Mouse (Mus musculus): ENCODE results near the gene Lrfn2. TPM values are rescaled to one million over a fixed set of nuclear protein-coding genes. Genes with fewer than 3 reads are reported as not detected.

Lrfn2 gene
- polyA plus RNA-seq, 1 experiment from 2014 or later = 8.2 TPM

DNA sequence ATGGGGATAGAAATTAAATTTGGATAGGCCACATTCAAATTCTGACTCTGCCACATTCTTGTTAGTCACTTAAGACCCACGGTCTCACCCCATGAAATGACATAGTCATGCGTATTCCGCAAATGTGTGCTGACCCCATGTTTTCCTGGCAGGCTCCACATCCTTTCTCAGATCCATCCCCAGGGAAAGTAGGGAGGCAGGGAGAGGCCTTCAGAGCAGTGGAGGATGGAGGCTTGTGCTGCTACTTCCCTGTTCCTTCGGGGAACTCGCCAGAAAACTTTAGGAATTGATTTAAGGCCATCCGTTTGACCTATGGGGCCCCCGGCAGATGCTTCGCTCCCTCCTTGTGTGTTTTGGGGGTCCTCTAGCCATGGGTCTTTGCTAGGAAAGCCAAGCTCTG is 3.0 kb downstream of the Lrfn2 start:
- no peak for ATAC-seq (ENCODE audit: low read depth)
- no peaks in the 10 kb centered on the region for H3K36me3 ChIP-seq
- H3K9ac ChIP-seq = 0 out of 2 replicates have a peak overlapping the region, but pooled peaks have one; percentile 75
- no peak overlapping the region for H3K27ac ChIP-seq (replicated peaks)
- peak overlapping the region; percentile 68 for H3K4me2 ChIP-seq
- 73% methylated on average over 8 of the region's 8 CpGs for WGBS
- peaks cover 43% of the 10 kb centered on the region for H3K4me1 ChIP-seq (replicated peaks)
- H3K4me3 ChIP-seq = peak overlapping the region; percentile 52; the same call in 1 of the 2 replicates
- H3K9me3 ChIP-seq = no peaks in the 10 kb centered on the region
- peaks cover 36% of the 10 kb centered on the region for H3K27me3 ChIP-seq

DNA sequence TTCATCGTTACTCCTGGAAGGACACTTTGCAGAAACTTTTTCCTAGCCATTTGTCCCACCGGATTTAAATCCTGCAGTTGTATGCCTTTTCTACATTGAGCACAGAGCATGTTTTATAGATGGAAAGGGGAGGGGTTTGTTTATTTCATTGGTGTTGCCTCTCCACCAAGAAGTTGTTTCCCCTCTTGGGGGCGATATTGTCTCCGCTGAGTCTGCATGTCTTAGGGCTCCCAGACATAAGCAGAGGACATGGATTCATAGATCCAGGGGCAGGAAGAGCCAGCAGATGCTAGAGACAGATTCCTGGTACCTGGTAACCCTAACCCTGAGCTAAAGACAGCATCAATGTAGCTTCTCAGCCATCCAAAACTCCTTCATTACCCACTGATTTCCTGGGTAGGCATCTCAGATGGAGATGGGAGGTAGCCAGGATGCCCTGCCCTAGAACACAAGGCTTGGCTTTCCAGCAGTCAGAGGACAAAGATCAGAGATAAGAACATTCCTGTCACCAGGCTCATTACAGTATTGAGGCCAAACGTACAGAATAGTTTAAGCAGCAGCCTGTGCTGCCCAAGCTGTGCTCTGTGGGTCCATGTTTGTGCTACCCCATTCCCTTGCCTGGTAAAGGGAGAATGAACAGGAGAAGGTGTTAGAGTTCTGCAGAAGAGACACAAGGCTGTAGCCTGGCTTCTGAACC is 4.4 kb downstream of the Lrfn2 start:
- no peaks in the 10 kb centered on the region for H3K36me3 ChIP-seq
- no peak overlapping the region for H3K9ac ChIP-seq
- no peak overlapping the region for H3K4me3 ChIP-seq
- peaks cover 26% of the 10 kb centered on the region for H3K27me3 ChIP-seq
- H3K4me1 ChIP-seq (replicated peaks) = peaks cover 34% of the 10 kb centered on the region
- 71% methylated on average over 5 of the region's 5 CpGs for WGBS
- ATAC-seq (ENCODE audit: low read depth) = no peak
- no peak overlapping the region for H3K27ac ChIP-seq (replicated peaks)
- H3K4me2 ChIP-seq = no peak overlapping the region
- no peaks in the 10 kb centered on the region for H3K9me3 ChIP-seq

DNA sequence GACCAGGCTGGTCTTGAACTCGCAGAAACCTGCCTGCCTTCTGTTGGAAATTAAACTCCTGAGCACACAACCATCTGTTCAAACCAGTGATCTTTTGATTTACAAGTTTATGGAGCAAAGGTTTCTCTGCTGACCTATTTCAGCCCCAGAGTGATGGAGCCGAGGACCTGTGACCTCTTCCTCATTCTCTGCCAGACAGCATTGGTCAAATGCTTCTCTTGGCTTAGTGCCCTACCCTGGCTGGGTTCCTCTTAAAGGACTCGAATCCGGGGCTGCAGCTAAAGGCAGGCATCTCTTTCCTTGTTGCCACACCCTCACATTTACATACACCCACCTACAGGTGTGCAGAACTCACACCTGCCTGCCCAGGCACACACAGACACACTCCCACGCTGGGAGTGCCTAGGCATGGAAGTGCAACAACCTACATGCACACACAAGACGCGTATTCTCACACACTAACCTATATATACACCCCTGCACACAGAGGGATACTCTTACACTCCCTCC is 6.6 kb downstream of the Lrfn2 start:
- no peak overlapping the region for H3K9ac ChIP-seq
- H3K4me2 ChIP-seq = no peak overlapping the region
- ATAC-seq (ENCODE audit: low read depth) = no peak
- H3K27ac ChIP-seq (replicated peaks) = no peak overlapping the region
- no peaks in the 10 kb centered on the region for H3K36me3 ChIP-seq
- 81% methylated on average over 7 of the region's 7 CpGs for WGBS
- H3K4me3 ChIP-seq = no peak overlapping the region
- peaks cover 13% of the 10 kb centered on the region for H3K27me3 ChIP-seq
- no peaks in the 10 kb centered on the region for H3K9me3 ChIP-seq
- H3K4me1 ChIP-seq (replicated peaks) = peaks cover 17% of the 10 kb centered on the region

DNA sequence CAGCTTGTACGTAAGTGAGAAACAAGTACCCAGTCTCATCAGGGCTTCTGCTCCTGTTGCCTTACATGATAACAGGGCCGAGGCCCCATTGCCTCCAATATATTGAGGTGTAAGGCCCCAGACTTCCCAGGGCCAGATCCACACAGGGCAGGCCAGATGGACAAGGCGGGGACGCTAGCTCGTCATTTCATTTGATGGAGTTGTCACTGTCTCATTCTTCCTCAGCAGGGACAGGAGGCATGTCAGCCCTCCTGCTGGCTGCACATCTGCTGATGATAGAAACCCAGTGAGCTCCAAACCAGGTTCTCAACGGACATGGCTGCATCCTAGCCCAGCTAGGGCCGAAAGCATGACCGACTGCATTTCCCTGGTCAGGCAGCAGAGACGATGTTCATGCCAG is 14.1 kb downstream of the Lrfn2 start:
- Histone ChIP-seq H3K27me3 (no peaks in the 10 kb centered on the region), H3K4me2 (no peak overlapping the region), H3K4me3 (no peak overlapping the region), H3K9me3 (no peaks in the 10 kb centered on the region), H3K36me3 (no peaks in the 10 kb centered on the region), H3K9ac (no peak overlapping the region), H3K27ac (replicated peaks) (no peak overlapping the region), H3K4me1 (replicated peaks) (peaks cover 11% of the 10 kb centered on the region; the same call in 1 of the 2 replicates)
- WGBS = 39% methylated on average over 9 of the region's 9 CpGs
- no peak for ATAC-seq (ENCODE audit: low read depth)

GRCm38 (mm10) chr17:48946765-48947164 is 14.6 kb downstream of the Lrfn2 start:
- WGBS = 14% methylated on average over 3 of the region's 3 CpGs
- Histone ChIP-seq H3K9ac (no peak overlapping the region), H3K4me3 (no peak overlapping the region), H3K4me1 (replicated peaks) (peaks cover 11% of the 10 kb centered on the region; the same call in 1 of the 2 replicates), H3K36me3 (no peaks in the 10 kb centered on the region), H3K4me2 (no peak overlapping the region), H3K27me3 (no peaks in the 10 kb centered on the region), H3K27ac (replicated peaks) (no peak overlapping the region), H3K9me3 (no peaks in the 10 kb centered on the region)
- ATAC-seq (ENCODE audit: low read depth) = no peak

GRCm38 (mm10) chr17:48951250-48951649 is 19.1 kb downstream of the Lrfn2 start:
- H3K4me3 ChIP-seq = no peak overlapping the region
- H3K36me3 ChIP-seq = no peaks in the 10 kb centered on the region
- no peaks in the 10 kb centered on the region for H3K9me3 ChIP-seq
- WGBS = 86% methylated on average over 1 of the region's 1 CpGs
- no peak for ATAC-seq (ENCODE audit: low read depth)
- H3K4me1 ChIP-seq (replicated peaks) = peaks cover 9% of the 10 kb centered on the region; the same call in 1 of the 2 replicates
- H3K27me3 ChIP-seq = no peaks in the 10 kb centered on the region
- H3K27ac ChIP-seq (replicated peaks) = no peak overlapping the region
- no peak overlapping the region for H3K9ac ChIP-seq
- H3K4me2 ChIP-seq = no peak overlapping the region

- H3K4me2 ChIP-seq = no peak overlapping the region
- 80% methylated on average over 7 of the region's 7 CpGs for WGBS
- H3K27ac ChIP-seq (replicated peaks) = no peak overlapping the region
- no peak for ATAC-seq (ENCODE audit: low read depth)
- no peaks in the 10 kb centered on the region for H3K9me3 ChIP-seq
- no peak overlapping the region for H3K9ac ChIP-seq
- no peaks in the 10 kb centered on the region for H3K27me3 ChIP-seq
- H3K4me1 ChIP-seq (replicated peaks) = peaks cover 15% of the 10 kb centered on the region
- H3K4me3 ChIP-seq = no peak overlapping the region
- H3K36me3 ChIP-seq = no peaks in the 10 kb centered on the region
Observed at GRCm38 (mm10) chr17:48956033-48956631, 24.0 kb downstream of the Lrfn2 start.

DNA sequence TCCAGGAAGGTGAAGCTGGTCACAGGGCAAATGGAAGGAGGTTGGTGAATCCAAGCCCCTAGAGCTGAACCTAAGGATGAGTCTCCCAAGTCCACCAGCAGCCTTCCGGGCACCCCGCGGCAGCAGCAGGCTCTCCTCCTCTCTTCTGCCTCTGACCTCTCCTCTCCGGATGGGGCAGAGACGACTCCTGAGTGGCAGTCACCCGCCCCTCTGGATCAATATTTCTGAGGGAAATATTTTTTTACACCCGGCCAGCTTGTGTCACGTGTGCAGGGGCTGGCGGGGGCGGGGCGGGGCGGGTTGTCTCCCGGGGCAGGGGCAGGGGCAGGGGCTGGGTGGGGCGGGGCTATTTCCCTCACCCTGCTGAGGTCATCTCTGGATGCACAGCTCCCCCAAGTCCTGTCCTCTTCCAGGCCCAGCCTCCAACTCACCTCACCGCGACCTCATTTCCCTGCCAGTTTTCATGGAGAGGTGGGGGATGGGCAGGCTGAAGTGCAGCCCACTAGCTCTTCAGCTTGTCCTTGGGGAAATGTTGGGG is 28.1 kb downstream of the Lrfn2 start:
- Histone ChIP-seq H3K36me3 (no peaks in the 10 kb centered on the region), H3K27me3 (no peaks in the 10 kb centered on the region), H3K4me3 (peak overlapping the region; percentile 14; the same call in 1 of the 2 replicates), H3K9me3 (no peaks in the 10 kb centered on the region), H3K4me1 (replicated peaks) (peaks cover 15% of the 10 kb centered on the region), H3K27ac (replicated peaks) (peak overlapping the region; percentile 64; the same call in 1 of the 2 replicates), H3K4me2 (peak overlapping the region; percentile 52), H3K9ac (peak overlapping the region; percentile 45)
- ATAC-seq (ENCODE audit: low read depth) = peak; percentile 79
- 3% methylated on average over 16 of the region's 16 CpGs for WGBS

GRCm38 (mm10) chr17:48962646-48963045 is 30.5 kb downstream of the Lrfn2 start:
- ATAC-seq (ENCODE audit: low read depth) = no peak
- H3K27me3 ChIP-seq = no peaks in the 10 kb centered on the region
- WGBS = 63% methylated on average over 3 of the region's 3 CpGs
- H3K36me3 ChIP-seq = no peaks in the 10 kb centered on the region
- H3K4me1 ChIP-seq (replicated peaks) = peaks cover 15% of the 10 kb centered on the region
- H3K27ac ChIP-seq (replicated peaks) = no peak overlapping the region
- no peak overlapping the region for H3K4me3 ChIP-seq
- no peak overlapping the region for H3K4me2 ChIP-seq
- H3K9ac ChIP-seq = no peak overlapping the region
- no peaks in the 10 kb centered on the region for H3K9me3 ChIP-seq

DNA sequence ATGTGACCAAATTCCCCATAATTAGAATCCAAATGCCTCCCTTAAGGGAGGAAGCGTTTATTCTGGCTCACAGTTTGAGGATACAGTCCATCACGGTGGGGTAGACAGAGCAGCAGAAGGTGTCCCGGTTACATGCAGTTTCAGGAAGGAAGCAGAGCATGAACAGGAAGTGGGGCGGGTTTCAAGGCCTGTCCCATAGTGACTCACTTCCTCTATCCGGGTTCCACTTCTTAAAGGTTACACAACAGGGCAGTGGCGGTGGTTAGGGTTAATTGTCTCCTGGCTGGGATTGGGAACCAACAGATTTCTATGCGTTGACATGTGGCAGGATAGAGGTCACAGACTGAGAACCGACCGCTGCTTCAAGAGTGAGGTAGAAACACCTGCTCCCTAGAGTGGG is 31.6 kb downstream of the Lrfn2 start:
- H3K4me1 ChIP-seq (replicated peaks) = peaks cover 15% of the 10 kb centered on the region
- no peaks in the 10 kb centered on the region for H3K9me3 ChIP-seq
- no peaks in the 10 kb centered on the region for H3K36me3 ChIP-seq
- H3K4me3 ChIP-seq = no peak overlapping the region
- no peak overlapping the region for H3K27ac ChIP-seq (replicated peaks)
- no peak for ATAC-seq (ENCODE audit: low read depth)
- H3K27me3 ChIP-seq = no peaks in the 10 kb centered on the region
- H3K4me2 ChIP-seq = no peak overlapping the region
- WGBS = 77% methylated on average over 9 of the region's 9 CpGs
- no peak overlapping the region for H3K9ac ChIP-seq

DNA sequence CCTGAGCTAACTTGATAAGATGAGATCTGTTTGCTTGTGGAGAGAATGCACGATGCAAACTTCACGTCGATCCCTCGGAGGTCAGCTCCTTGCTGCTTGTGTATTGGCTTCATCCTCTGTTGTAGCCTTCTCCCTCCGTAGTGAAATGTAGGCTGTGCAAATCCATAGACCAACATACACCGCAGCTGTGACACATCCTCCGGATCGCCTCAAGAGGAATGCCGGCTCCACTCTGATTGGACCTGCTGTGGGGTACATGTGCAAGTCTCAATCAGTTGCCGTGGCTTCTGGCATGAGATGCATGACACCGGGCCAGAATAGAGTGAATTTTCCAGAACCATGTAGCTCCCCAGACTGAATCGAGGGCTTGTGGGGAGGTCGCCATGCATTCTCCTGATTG is 36.1 kb downstream of the Lrfn2 start:
- Histone ChIP-seq H3K9ac (no peak overlapping the region), H3K27me3 (no peaks in the 10 kb centered on the region), H3K27ac (replicated peaks) (no peak overlapping the region), H3K4me1 (replicated peaks) (peaks cover 16% of the 10 kb centered on the region), H3K9me3 (no peaks in the 10 kb centered on the region), H3K4me2 (no peak overlapping the region), H3K36me3 (no peaks in the 10 kb centered on the region), H3K4me3 (no peak overlapping the region)
- no peak for ATAC-seq (ENCODE audit: low read depth)
- WGBS = 93% methylated on average over 13 of the region's 13 CpGs

DNA sequence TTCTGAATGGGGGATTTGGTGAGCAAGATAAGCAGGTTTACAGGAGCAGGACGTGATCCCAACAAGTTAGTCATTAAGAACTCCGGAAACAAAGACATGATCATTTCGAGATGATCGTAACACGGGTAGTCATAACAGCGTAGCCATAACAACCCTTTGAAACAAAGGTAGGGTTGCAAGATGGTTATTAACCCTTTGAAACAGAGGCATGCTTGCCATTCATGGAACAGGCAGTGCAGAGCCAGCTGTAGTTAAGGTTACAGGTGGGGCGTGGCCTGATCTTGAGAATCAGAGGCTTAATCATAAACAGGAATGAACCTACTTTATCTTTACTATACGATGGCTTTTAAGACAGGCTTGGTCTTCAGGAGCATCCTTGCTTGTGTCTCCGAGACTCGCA is 39.1 kb downstream of the Lrfn2 start:
- H3K4me2 ChIP-seq = no peak overlapping the region
- no peak overlapping the region for H3K27ac ChIP-seq (replicated peaks)
- H3K36me3 ChIP-seq = no peaks in the 10 kb centered on the region
- 68% methylated on average over 10 of the region's 10 CpGs for WGBS
- H3K9me3 ChIP-seq = no peaks in the 10 kb centered on the region
- peaks cover 44% of the 10 kb centered on the region for H3K4me1 ChIP-seq (replicated peaks)
- no peak overlapping the region for H3K9ac ChIP-seq
- H3K27me3 ChIP-seq = no peaks in the 10 kb centered on the region
- no peak for ATAC-seq (ENCODE audit: low read depth)
- no peak overlapping the region for H3K4me3 ChIP-seq

Data from neural tube, embryonic 13.5 days (tissue).